Mouse (Mus musculus) urinary bladder, adult 2 months (tissue): ENCODE measurements around the gene Wdr12. TPM values are rescaled to one million over a fixed set of nuclear protein-coding genes. Genes with fewer than 3 reads are reported as not detected.

Experiments
- polyA plus RNA-seq: library from polyadenylated mRNA; depleted of rRNA; stranded (reverse); fragments of >200 nt; gene quantifications from 2 replicates; pipeline ENCODE4 v1.2.3, GENCODE M21; 2012; rRNA removed

The Wdr12 gene
- polyA plus RNA-seq, 1 experiment: 13.4 TPM

Other genes starting within 250 kb of the Wdr12 start
- gene Fam117b, start 185.6 kb downstream of the Wdr12 start, polyA plus RNA-seq: 8.6 and 11.2 TPM in 2 replicates
- gene Ica1l, start 55.5 kb downstream of the Wdr12 start, polyA plus RNA-seq: 0.96 and 2.8 TPM in 2 replicates
- gene Carf, start 398 bp downstream of the Wdr12 start, polyA plus RNA-seq: 5.4 and 5.7 TPM in 2 replicates
- gene Nbeal1, start 82.0 kb upstream of the Wdr12 start, polyA plus RNA-seq: 12.7 and 14.4 TPM in 2 replicates
- 30.4 and 31.4 TPM in 2 replicates for gene Cyp20a1, start 244.7 kb upstream of the Wdr12 start, polyA plus RNA-seq